16 mouse cellular contexts compared by ENCODE assay signal in the genomic region with DNA sequence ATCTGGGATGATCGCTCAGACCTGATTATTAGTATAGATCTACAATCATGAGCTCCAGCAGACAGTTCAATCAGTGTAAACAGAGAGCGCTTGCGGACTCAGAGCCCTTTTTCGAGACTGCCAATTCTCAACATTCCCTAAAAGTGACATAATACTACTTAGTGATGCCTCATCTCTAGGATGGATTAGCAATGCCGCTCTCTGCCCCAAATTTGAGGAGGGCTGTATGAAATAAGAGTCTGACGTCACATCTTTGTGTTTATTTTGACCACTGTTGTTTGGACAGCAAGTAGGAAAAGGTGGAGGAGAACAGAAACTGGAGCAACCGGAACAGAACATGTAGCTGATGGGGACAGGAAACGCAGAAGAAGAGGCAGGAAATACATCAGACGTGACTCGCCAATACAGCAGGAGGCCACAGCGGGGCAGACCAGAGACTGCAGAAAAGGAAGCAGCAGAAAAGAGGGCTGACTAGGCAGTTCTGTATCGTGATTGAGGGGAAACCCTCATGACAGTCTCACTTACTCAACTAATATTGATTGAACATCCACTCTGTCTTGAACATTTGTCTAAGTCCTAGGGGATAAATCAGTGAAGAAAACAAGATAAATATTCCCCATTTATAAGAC.
DNase-seq lines count a peak whose midpoint lies in the region; ATAC-seq and TF ChIP-seq lines count a peak whose summit lies in the region.
"Had no signal": no experiment of that assay in that cellular context is flagged by ENCODE, and none has a peak within 500 bp of the region (broad histone marks: within the 10 kb centered on the region; RNA-seq: fewer than 3 reads in every experiment).

No protein-coding gene starts in this region.

- 60% methylated on average over 12 of the region's 12 CpGs for WGBS in lung, embryonic 14.5 days

- H3K36me3 ChIP-seq in lung, embryonic 14.5 days (ENCODE audit: insufficient read depth) = no peaks in the 10 kb centered on the region
- H3K36me3 ChIP-seq in E14TG2a.4 (ENCODE audit: insufficient read depth, low read length) = no peaks in the 10 kb centered on the region
- H3K36me3 ChIP-seq: limb, embryonic 15.5 days; midbrain, embryonic 13.5 days had no signal

- H3K27ac ChIP-seq in lung, embryonic 14.5 days (ENCODE audit: low read depth) = no peak overlapping the region
- H3K27ac ChIP-seq: gastrocnemius, adult 2 months; heart, adult 2 months; limb, embryonic 15.5 days; midbrain, embryonic 13.5 days had no signal

- H3K9ac ChIP-seq in lung, embryonic 14.5 days = no peak overlapping the region
- H3K9ac ChIP-seq: limb, embryonic 15.5 days; midbrain, embryonic 13.5 days had no signal

- H3K4me1 ChIP-seq in lung, embryonic 14.5 days (ENCODE audit: insufficient read depth) = no peaks in the 10 kb centered on the region
- H3K4me1 ChIP-seq in E14TG2a.4 (replicated peaks; ENCODE audit: low read depth, low read length) = peaks cover 48% of the 10 kb centered on the region
- H3K4me1 ChIP-seq: limb, embryonic 15.5 days; midbrain, embryonic 13.5 days had no signal

- H3K4me2 ChIP-seq in lung, embryonic 14.5 days = no peak overlapping the region
- H3K4me2 ChIP-seq: limb, embryonic 15.5 days; midbrain, embryonic 13.5 days had no signal

- no peaks in the 10 kb centered on the region for H3K9me3 ChIP-seq in lung, embryonic 14.5 days (ENCODE audit: low read depth, low read length)
- no peaks in the 10 kb centered on the region for H3K9me3 ChIP-seq in E14TG2a.4 (ENCODE audit: low read length)
- H3K9me3 ChIP-seq: limb, embryonic 15.5 days; midbrain, embryonic 13.5 days had no signal

- no peak for DNase-seq in lung, embryonic 14.5 days
- no peak for DNase-seq in lung, adult 18-20 months
- DNase-seq in 3T3-L1 (ENCODE audit: low read depth, low spot score) = peak; percentile 43
- no peak for DNase-seq in spleen, postnatal 4 days (ENCODE audit: low spot score in 2 of 2)
- no peak for DNase-seq in frontal cortex, postnatal 10 days (ENCODE audit: low spot score in 2 of 2)
- DNase-seq: adrenal gland, adult 8-10 months; cerebellum, postnatal 10 days; gastrocnemius, adult 2 months; heart, adult 2 months; kidney, adult 8-10 months had no signal

- H3K27me3 ChIP-seq in lung, embryonic 14.5 days (ENCODE audit: insufficient read depth, low read length) = no peaks in the 10 kb centered on the region
- no peaks in the 10 kb centered on the region for H3K27me3 ChIP-seq in E14TG2a.4 (ENCODE audit: insufficient read depth, low read length)
- H3K27me3 ChIP-seq: limb, embryonic 15.5 days; midbrain, embryonic 13.5 days had no signal

- no peak overlapping the region for H3K4me3 ChIP-seq in lung, embryonic 14.5 days (ENCODE audit: low read depth, low read length)
- H3K4me3 ChIP-seq in E14TG2a.4 (replicated peaks; ENCODE audit: low read length) = no peak overlapping the region
- H3K4me3 ChIP-seq: gastrocnemius, adult 2 months; heart, adult 2 months; limb, embryonic 15.5 days; midbrain, embryonic 13.5 days had no signal

- peak; percentile 37; the same call in 1 of the 2 replicates for TF ChIP-seq CTCF in lung, embryonic 14.5 days (IDR thresholded peaks at IDR 0.05; ENCODE audit: low read depth)
- TF ChIP-seq CTCF in E14TG2a.4 (conservative IDR thresholded peaks at IDR 0.05; ENCODE audit: low read length) = peak; percentile 16; the same call in 1 of the 2 replicates

- ATAC-seq in lung, embryonic 14.5 days (ENCODE audit: insufficient read depth) = no peak
- ATAC-seq in common myeloid progenitor, adult 5-6 weeks (replicated peaks; ENCODE audit: low read depth, poor library complexity, severe bottlenecking) = peak; percentile 54; the same call in 1 of the 2 replicates
- ATAC-seq: forebrain, embryonic 14.5 days; hindbrain, embryonic 16.5 days; midbrain, embryonic 13.5 days had no signal
